In the genomic region with DNA sequence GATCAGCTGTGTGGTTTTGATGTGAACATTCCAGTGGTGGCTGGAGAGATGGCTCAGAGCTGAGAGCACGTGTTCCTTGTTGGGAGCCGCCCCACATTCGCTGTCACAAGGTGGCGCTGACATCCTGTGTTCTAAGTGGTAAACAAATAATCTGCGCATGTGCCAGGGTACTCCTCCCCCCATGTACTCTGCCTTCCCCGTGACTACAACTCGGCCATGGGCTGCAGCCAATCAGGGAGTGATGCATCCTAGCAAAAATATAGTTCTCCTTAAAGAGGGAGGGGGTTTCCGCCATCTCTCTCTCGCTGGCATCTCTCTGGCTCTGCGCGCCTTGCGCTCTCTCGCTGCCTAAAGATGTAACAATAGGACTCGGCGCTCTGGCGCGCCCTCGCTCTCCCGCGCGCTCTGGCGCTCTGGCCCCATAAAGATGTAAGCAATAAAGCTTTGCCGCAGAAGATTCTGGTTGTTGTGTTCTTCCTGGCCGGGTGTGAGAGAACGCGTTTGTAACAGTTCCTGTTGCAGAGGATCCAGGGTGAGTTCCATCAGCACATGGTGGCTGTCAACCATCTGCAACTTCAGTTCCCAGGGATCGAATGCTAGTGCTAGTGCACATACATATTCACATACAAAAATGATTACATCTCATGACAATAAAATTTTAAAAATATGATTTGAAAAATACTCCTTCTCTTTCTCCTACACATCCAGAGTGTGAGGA, we compare ENCODE assay signal across 8 mouse cellular contexts. TPM values are rescaled to one million over a fixed set of nuclear protein-coding genes. Genes with fewer than 3 reads are reported as not detected.
DNase-seq lines count a peak whose midpoint lies in the region; ATAC-seq and TF ChIP-seq lines count a peak whose summit lies in the region.
"Not testable (repeated sequence)": the region's sequence is repeated elsewhere in the genome, so short reads cannot be mapped to it uniquely, and the experiment has no call there.

No protein-coding gene starts in this region.

- H3K4me3 ChIP-seq in left cerebral cortex, adult 2 months: peak overlapping the region; percentile 51

- peak; percentile 37 for TF ChIP-seq CTCF in left cerebral cortex, adult 2 months (IDR thresholded peaks at IDR 0.05)

- H3K27ac ChIP-seq in left cerebral cortex, adult 2 months: peak overlapping the region; percentile 82

- peak; percentile 61 to 70 for DNase-seq in adrenal gland, adult 18-20 months (ENCODE audit: low spot score in 2 of 2)
- peak; percentile 92 for DNase-seq in embryo, embryonic 9.5 days (ENCODE audit: extremely low spot score)
- peak; percentile 83 to 86 for DNase-seq in gastrocnemius, postnatal 36 days
- peak; percentile 81 to 86 for DNase-seq in left cerebral cortex, adult 2 months (ENCODE audit: extremely low spot score in 1 of 2, low spot score in 2 of 2)
- DNase-seq in lung, postnatal 36 days: peak; percentile 97
- peak; percentile 91 for DNase-seq in right cerebral cortex, adult 18-20 months
- DNase-seq in thymus, postnatal 4 days: peak; percentile 90

- intact Hi-C loops in gastrocnemius, postnatal 36 days (cut with DNase I); left cerebral cortex, adult 2 months (cut with DNase I): not testable (repeated sequence)

- peak; percentile 75 for ATAC-seq in inflammation-experienced regulatory T-cells, adult 6 months

RNA-seq across cellular contexts. Expression of gene H2-K1, which starts 18.8 kb away (rescaled TPM):
- total RNA-seq in adrenal gland, adult 18-20 months (2021): 1,000 to 10,000 TPM in 1 of 2 experiments, 100 to 1,000 TPM in 1; 550 to 1,344 TPM
- 10 to 100 TPM; 25.6 to 32.9 TPM for total RNA-seq in gastrocnemius, postnatal 36 days (2021)
- polyA plus RNA-seq in inflammation-experienced regulatory T-cells, adult 6 months (2017; shearing (Covaris generic)): 1,000 to 10,000 TPM; 4,943 to 7,708 (median 5,398) TPM
- 10 to 100 TPM; 19.7 to 23.5 TPM for total RNA-seq in left cerebral cortex, adult 2 months (2021)

RNA-seq across cellular contexts. Expression of gene Rps18, which starts 25.6 kb away (rescaled TPM):
- 100 to 1,000 TPM; 672 to 676 TPM for total RNA-seq in adrenal gland, adult 18-20 months (2021)
- total RNA-seq in gastrocnemius, postnatal 36 days (2021): 100 to 1,000 TPM; 282 to 369 TPM
- 1,000 to 10,000 TPM; 3,532 to 7,587 (median 7,167) TPM for polyA plus RNA-seq in inflammation-experienced regulatory T-cells, adult 6 months (2017; shearing (Covaris generic))
- total RNA-seq in left cerebral cortex, adult 2 months (2021): 100 to 1,000 TPM; 311 to 327 TPM

RNA-seq across cellular contexts. Expression of gene Vps52, which starts 25.7 kb away (rescaled TPM):
- 10 to 100 TPM; 51.1 to 53.5 TPM for total RNA-seq in adrenal gland, adult 18-20 months (2021)
- 10 to 100 TPM; 30.5 to 30.6 TPM for total RNA-seq in gastrocnemius, postnatal 36 days (2021)
- 10 to 100 TPM; 27.6 to 30.0 (median 27.8) TPM for polyA plus RNA-seq in inflammation-experienced regulatory T-cells, adult 6 months (2017; shearing (Covaris generic))
- 10 to 100 TPM; 74.6 to 82.7 TPM for total RNA-seq in left cerebral cortex, adult 2 months (2021)

RNA-seq across cellular contexts. Expression of gene B3galt4, which starts 30.1 kb away (rescaled TPM):
- 1 to 10 TPM; 3.9 to 5.0 TPM for total RNA-seq in adrenal gland, adult 18-20 months (2021)
- 1 to 10 TPM; 1.5 to 1.6 TPM for total RNA-seq in gastrocnemius, postnatal 36 days (2021)
- polyA plus RNA-seq in inflammation-experienced regulatory T-cells, adult 6 months (2017; shearing (Covaris generic)): 10 to 100 TPM; 12.8 to 15.1 (median 13.9) TPM
- total RNA-seq in left cerebral cortex, adult 2 months (2021): 1 to 10 TPM; 6.3 to 6.5 TPM

RNA-seq across cellular contexts. Expression of gene Wdr46, which starts 40.9 kb away (rescaled TPM):
- 10 to 100 TPM; 29.2 to 35.7 TPM for total RNA-seq in adrenal gland, adult 18-20 months (2021)
- total RNA-seq in gastrocnemius, postnatal 36 days (2021): 1 to 10 TPM; 8.4 to 9.7 TPM
- 10 to 100 TPM in 2 of 3 experiments, 1 to 10 TPM in 1; 6.8 to 11.0 (median 10.1) TPM for polyA plus RNA-seq in inflammation-experienced regulatory T-cells, adult 6 months (2017; shearing (Covaris generic))
- 10 to 100 TPM; 14.7 to 18.4 TPM for total RNA-seq in left cerebral cortex, adult 2 months (2021)

Comparison
In these comparisons a context has a peak if more than half of its experiments do, and no peak if none do; other contexts are left out.
1. Peak in every context shown above with its lines: DNase-seq, ATAC-seq, H3K4me3 ChIP-seq and H3K27ac ChIP-seq.
2. RNA of gene H2-K1, which starts 18.8 kb away (total RNA-seq): 550 to 1,344 TPM in adrenal gland, adult 18-20 months; 25.6 to 32.9 TPM in gastrocnemius, postnatal 36 days and 19.7 to 23.5 TPM in left cerebral cortex, adult 2 months; every median in the first group is over 10 times any median in the second.